Mouse (Mus musculus): Measurements from ENCODE around the gene Hao2.
A peak's percentile ranks its signal among the peaks of the same experiment; 100 is the strongest.

The Hao2 gene

DNA sequence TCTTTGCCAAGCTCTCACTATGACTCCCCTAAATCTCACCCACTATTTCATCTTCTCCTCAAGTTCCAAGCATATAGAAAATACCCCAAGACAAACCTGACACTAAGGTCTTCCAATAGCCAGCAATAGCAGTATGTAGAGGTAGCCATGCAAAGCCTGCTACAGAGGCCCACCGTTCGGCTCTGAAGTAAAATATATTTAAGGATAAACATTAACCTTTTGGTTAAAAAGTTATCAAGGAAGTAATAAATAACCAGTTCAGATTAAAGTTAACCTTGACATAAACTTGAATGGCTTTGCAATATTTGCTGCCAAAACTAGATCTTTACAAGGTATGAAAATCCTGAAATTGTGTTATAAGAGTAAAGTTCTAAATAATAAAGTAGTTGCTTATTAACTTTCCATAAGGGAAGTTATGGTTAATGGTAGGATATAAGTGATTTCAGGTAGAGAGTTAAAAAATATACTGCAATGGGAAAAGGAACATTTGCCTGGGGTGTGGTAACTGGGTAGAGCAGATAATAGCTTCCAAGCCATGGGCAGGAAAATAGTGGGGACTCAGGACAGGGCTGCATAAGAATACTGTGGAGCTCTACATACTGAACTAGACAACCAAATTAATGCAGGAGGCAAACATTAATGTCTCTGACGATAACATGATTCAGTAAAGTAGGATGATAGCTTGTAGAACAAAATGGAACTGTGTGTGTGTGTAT, at the start of gene Hao2:
TSS of gene Hao2 (minus strand) at position 183 of the 716 bp plus-strand sequence.
- DNase-seq, result no peak

DNA sequence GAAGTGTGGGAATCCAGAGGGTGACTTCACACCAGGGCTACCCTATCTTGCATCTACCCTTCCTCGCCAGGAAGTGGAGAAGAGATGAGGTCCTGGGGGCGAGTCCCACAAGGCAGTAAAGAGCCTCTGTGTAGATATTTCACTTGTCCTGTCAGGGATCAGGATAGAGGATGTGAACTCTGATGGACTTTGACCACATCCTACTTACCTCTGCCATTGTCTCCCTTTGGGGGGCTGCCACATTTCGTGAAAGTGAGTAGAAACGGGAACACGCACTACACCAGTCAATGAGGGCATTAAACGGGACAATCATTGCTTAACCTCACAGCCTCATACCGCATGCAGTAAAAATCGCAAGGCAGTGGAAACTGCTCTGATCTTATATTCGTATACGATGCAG, 48.6 kb upstream of the Hao2 start:
- no peak for DNase-seq

DNA sequence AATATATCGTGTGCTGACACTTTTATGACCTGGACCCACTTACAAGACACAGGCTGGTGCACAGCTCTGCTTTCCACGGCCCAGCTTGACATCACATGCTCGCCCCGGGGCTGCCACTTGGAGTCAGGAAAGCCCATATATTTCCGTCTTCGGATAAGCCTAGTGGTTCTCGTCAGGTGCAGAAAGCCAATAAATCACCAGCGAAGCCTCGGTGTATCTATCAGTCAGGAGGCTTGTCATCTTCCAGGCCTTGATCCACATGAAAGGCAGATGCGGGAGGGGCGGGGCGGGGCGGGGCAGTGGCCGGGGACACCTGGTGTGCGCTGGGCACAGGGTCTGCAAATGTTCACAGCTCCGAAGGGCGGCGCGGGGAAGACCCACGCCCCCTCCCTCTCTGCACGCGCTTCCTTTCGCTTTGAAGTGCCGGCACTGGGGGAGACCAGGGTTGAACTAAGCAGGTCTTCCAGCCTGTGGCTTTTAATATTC, 48.1 kb upstream of the Hao2 start:
- peak; percentile 5 for DNase-seq

DNA sequence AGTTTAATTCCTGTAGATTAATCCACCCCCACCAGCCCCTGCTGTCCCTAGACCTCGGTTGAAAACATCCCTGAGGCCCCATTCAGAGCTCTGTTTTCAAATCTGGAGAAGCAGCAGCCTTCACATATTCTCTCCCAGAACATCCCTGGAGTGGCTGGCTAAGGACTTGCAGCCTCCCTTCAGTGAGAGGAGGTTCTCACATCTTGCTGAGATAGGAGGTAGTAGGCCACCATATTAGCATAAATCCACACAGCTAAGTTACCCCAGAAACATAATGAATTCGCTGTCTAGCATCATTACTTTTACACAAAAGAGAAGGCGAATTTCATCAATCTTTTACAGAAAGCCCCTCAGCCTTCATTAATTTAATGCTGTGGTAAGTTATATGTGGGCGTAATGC, 47.2 kb upstream of the Hao2 start:
- no peak for DNase-seq

DNA sequence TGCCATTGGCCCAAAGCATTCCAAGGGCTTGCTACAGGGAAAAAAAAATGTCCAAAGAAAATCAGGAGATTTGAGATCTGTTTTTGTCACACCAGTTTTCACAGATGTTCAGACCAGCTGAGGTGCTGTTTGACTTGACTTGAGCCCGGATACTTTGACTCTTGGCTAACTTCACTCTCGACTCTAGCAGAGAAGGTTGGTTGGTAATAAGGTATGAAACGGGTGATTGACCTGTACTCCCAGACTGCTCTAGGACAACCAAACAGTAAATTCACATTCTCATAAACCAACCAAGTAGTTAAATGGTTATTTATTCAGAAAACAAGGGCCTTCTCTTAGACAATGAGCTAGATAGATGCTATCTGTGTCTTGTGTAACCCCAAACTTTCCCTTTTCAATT, 43.4 kb upstream of the Hao2 start:
- no peak for DNase-seq

DNA sequence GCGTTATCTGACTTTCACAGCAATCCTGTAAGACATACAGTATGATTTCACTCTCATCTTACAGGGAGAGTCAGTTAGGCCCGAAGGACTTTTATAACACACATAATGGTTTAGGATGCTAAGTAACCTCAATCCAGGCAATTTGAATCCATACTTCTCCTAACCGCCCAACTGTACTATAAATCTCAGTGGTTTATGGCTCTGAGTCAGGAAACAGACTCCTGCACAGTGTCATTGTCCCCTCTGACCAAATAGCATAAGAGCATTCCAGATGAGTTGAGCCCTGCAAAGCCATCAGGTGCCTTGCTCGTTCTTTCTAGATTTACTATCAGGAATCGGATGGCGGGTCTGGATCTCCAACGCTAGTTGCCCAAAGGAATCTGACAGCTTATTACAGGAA, 41.6 kb upstream of the Hao2 start:
- no peak for DNase-seq

DNA sequence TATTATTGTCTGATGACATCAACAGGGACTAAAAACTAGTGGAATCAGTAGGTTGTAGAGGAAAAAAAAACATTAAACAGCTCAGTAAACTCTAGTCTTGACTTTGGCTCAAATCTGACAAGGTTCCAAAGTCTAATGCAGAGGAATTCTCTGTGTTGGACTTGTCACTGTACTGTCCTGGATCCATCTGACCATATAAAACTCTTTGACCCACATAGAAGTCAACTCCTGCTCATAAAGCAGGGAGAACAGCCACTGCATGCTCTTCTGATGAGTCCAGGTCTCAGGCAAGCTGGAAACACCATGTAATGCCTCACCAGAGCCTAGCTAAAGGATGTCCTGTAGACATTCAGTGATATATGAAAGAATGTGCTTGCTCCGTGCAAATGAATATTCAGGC, 41.0 kb upstream of the Hao2 start:
- no peak for DNase-seq

DNA sequence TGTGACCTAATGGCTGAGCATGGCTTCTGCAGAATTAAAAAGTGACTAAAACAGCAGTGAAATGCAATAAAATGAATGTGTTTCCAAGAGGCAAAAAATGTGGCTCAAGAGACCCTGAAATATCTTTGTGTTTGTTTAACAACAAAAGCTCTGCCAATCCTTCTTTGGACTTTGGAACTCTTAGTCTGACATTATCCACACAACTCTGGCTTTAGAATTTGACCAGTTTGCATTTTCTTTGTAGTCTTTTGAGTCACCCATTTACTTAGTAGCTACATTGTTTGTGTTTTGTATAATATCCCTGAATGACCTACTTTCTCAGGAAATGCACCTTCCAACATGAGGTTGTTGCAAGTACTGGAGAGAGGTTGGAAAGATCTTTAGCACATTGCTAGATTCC, 39.4 kb upstream of the Hao2 start:
- DNase-seq, result no peak

DNA sequence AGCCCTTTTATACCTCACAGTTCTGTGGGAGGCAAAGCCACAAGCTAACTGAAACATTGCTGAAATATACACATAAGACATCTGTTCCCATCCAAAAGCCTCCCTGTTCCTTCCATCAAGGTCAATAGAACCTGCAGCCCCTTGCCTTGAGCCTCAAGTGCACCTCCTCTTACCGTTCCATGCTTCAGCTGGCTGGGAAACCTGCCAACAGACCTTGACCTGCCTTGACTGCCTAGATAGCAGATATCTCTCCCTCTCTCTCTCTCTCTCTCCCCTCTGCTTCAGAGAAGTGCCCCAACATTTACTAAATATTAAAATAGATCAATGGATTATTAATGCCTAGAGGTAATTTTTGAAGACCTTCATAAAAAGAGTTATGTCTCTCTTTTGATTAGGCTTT, 38.8 kb upstream of the Hao2 start:
- peak; percentile 5 for DNase-seq

DNA sequence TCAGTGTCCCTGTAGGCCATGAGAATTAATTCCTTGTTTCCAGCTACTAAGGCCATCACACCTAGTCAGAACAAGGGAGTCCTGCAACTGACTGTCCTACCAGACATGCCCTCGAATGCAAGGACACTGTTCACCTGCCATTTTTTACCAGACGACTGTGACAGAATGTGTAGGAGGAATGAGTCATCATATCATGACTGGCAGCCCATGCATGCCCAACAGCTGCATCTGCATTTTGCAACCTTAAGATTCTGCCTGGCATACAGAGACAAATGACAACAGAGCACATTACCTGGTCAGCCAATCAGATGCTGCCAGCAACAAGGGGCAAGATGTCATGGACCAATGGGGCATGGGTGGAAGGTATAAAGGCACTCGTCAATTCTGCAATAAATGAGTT, 27.4 kb upstream of the Hao2 start:
- no peak for DNase-seq

DNA sequence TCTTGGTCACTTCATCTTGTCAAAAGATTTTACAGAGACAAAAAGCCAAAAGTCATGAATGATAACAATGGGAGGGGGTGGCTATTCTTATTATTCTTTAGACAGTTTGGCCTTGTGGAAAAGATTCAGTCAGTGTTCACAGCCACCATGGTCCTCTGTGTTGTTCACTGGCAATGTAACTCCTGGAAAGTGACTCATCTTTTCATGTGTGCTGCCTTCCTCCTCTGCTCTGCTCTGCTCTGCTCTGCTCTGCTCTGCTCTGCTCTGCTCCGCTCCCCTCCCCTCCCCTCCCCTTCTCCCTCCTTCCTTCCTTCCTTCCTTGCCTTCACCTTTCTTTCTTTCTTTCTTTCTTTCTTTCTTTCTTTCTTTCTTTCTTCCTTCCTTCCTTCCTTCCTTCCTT, 24.2 kb upstream of the Hao2 start:
- no peak for DNase-seq

DNA sequence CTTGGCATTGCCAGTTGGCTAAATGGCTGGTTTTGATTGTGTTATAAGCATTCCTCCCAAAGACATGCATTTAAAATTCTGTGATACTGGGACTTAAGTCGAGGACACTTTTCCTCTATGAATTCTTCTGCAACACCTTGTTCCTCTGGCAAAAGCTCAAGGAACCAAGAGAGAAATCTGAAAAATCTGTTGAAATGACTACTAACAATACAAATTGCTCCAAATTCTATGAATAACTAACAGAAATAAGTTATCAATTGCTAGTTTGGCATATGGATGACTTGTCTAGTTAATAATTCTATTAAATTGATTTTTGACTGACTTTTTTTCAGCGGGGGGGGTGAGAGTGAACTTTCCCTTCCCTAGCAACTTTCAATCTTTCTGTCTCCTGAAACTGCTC, 23.8 kb upstream of the Hao2 start:
- no peak for DNase-seq

DNA sequence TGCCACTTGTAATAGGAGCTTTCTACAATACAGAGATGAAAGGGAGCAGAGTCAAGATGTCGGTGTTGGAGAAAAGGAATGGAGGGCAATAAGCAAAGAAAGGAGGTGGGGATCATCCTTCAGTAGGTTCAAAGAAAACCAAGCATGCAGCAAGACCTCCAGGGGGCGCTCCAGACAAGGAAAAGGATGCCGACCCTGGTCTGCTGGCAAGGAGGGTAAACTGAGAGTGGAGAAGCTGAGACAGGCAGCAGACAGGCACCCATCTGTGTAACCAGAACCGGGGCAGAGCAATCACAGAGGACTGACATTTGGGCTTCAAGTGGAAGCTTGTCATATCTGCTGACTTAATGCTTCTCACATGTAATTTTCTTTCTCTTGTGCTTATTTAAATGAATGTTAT, 22.6 kb upstream of the Hao2 start:
- peak; percentile 78 for DNase-seq

DNA sequence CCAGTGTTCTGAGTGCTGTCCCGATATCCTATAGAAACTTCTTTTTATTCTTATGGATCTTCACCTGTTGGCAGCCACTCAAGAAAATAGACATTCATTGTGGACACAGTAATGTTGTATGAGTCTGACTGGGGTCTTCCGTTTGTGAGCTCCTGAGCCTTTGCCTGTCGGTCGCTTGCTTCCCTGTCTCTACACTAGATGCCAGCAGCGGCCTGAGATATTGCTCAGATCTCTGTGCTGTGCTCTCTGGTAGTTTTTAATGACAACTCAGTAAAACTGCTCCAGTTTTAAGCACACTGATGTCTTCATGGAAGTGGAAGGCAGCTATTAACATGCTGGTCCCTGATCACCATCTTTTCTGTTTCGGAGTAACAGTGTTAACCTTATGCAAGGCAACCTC, 20.6 kb upstream of the Hao2 start:
- DNase-seq, result no peak

DNA sequence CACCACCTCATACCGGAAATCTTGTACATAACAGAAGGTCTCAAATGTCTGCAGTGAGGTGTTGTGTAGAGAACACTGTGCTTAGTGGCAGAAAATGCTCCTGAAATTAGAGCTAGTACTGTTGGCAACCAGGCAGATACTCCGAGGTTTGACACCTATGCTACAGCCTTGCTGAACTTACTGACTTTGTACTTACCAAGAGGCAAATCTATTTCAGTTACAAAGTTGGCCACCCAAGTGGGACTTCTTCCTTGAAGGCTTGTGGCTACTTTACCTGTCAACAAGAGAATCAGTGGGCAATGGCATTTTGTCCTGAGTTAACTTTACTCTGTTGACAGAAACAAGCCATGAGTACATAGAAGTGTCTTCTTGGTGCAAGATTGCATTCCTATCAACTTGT, 4.6 kb upstream of the Hao2 start:
- DNase-seq, result no peak

DNA sequence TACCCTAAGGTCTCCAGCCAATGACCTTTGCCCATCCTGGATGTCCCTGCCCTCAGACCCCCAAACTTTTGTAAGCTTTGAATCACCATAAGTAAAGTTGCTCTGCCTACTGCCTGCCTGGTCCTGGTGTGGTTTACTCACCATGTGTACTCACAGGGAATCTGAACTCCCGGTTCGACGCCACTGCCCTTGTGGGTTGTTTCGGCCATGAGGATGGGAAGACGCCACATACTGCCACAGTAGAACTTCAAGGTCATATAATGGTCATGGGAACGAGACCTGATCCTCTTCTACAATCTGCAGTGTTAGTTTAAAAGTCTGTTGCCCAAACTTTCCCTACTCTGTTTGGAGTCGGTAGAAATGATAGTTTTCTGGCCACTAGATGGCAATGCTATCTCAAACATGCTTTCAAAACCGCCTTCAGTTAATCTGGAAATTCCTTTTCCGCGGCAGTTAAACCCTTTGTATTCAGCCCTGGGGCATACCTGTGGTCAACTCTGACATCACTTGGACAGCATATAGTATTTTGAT, 2.1 kb upstream of the Hao2 start:
- DNase-seq, result no peak

DNA sequence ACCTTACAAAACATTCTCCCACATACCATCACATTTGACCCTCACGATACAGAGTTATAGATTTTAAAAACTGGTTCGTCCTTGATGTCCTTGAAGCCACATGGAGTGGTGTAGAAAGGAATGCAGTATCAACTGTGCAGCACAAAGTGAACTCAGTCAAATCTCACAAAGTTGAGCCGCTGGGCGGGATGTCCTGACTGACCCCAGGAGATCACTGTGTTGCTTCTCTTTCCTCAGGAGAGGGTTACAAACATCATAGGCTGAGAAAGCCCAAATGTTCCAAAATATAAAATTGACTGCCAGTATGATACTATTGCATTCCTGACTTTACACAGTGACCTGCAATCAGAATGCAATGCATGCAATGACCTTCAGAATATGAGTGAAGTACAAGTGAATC, 2.6 kb downstream of the Hao2 start:
- no peak for DNase-seq

DNA sequence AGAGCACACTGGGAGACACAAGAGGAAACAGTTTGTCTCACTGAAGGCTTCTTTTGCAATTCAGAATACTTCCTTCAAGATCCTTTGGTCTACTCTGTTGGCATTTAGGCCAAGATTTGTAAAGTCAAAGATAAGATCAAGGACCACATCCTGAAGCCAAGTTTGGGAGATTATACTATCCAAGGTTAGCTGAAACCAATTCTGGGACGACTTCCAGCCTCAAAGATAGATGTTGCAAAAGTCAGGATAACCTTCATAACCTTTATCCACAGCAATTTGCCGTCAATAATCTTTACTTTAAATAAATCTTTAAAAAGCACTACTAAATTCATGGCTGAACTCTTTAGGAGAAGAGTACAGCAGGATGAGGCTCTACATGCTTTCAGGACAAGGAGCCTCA, 4.8 kb downstream of the Hao2 start:
- no peak for DNase-seq

DNA sequence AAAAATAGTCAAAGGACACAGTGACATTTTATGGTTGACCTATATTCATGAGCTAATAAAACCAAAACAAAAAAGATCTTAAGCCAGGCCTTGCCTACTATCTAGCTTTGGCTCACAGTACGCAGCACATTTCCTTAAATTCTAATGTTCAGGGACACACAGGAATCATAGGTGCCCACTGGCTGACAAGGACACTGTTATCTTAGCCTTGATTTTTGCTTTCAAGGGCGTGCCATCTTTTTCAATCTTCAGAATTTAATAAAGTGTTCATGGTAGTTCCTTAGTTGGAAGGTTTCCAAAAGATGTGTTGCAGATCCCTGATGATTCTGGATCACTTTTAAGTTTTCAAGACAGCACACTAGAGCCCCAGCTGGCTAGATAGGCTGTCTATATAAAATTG, 12.2 kb downstream of the Hao2 start:
- no peak for DNase-seq

DNA sequence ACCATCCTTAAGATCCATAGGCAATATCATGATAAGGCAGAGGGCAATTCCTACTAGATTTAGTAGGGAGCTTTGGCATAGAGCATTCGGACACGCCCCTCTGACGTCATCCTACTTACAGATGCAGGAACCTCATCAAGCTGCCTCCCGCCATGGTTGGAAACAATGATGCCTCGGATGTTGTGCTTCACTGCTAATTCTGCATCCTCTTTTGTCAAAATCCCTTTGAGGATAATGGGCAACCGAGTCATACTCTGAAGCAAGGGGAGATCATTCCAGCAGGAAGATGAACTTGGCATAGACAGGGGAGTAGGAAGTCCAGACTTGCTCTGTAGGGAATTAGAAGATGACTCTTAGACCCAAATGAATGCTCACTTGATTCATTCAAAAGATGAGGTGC, 12.8 kb downstream of the Hao2 start:
- DNase-seq, result no peak

DNA sequence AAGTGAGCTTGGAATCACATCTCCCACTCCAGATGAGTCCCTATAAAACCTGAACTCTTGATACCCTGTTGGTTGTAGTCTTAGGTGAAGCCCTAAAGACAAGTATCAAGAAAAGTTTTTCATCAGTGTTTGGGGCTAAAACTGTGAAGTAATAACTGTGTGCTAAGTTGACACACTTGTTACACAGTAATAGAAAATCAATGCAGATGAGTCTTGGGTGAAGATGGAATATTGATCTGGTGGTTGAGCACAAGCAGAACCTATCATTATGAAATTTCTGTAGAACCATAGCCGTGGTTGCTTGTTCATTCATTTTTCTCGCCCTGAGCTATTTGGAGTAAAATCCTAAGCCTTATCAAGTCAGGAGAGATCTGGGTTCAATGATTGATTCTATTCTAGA, 24.8 kb downstream of the Hao2 start:
- DNase-seq, result no peak

DNA sequence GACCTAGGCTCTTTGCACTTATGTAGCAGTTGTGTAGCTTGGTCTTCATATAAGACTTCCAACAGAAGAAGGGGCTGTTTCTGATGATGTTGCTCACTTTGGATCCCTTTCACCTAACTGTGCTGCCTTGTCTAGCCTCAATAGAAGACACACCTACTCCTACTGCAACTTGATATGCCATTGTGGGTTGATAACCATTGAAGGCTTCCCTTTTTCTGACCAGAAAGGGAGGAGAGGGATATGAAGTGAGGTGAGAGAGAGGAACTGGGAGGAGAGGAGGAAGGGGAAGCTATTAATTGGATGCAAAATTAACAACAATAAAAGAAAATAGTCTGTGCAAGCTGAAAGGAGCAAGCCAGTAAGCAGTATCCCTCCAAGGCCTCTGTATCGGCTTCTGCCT, 30.2 kb downstream of the Hao2 start:
- no peak for DNase-seq

DNA sequence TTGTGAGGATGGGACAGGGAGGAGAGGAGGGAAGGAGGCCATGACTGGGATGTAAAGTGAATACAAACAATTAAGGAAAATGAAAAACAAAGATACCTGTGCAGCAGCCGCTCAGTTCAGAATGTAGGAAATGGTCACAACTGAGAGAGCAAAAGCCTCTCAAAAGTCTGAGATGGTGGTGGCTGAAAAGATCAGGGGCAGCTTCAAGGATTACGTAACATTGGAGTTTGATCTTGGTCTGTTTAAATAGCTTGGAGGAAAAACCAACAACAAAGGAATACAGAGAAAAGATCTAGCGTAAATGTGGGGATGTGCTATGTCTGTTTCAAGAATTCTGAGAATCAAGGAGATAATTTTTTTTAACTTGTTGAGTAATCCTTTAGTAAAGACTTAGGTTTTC, 33.5 kb downstream of the Hao2 start, which contains the start of gene Hsd3b1:
TSS of gene Hsd3b1 (minus strand) at position 219 of the 400 bp plus-strand sequence.
- no peak for DNase-seq

DNA sequence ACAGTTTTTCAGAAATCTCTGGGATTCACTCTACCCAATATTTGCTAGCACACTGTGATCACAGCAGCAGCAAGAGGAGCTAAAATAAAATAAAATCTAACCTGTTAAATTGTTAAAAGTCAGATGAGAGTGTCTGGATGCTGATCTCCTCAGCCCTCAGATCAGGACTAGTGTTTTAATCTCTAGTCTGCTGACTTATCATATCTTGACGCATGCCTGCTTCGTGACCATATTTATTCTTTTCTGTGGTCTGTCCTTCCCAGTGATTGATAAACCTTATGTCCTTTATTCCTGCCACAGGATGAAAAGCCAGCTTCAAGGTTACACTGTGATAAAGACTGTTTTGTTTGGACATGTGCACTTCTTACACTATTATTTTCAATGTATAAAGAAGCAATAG, 35.0 kb downstream of the Hao2 start:
- no peak for DNase-seq

DNA sequence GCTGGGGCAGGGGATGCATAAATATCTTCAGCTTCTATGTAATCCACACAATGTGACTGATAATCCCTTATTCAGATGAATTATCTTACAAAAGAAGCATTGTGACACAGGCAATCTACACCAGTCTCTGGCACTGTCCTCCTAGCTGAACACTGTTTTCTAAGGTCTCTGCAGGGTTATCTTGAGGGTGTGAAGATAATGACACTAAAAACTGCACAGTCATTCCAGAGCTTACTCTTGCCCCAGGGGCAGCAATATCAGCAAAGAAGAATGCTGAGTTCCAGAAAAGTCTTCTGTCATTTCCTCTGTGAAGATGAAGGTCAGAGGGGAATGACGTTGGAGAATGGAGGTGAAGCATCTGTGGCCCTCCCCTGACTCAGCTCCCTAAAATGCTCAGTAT, 36.1 kb downstream of the Hao2 start:
- DNase-seq, result peak; percentile 23
